Mouse (Mus musculus) stomach, embryonic 16.5 days (tissue): ENCODE data around the gene Nat9. TPM values are rescaled to one million over a fixed set of nuclear protein-coding genes. Genes with fewer than 3 reads are reported as not detected.

Experiments used
- ATAC-seq: fragments of 200-750 bp; cut with Nextera tagmentation; 2 replicates; pipeline ENCODE4 v1.8.0; 2017; ENCODE audit warnings: moderate number of reproducible peaks, moderate TSS enrichment; ENCODE audit not compliant: insufficient read depth, low FRiP score
- H3K27ac ChIP-seq: fragments of 300-500 bp; sonication (generic); 2 replicates; pipeline ENCODE4 v1.5.1; 2014; ENCODE audit warnings: low read length
- H3K27me3 ChIP-seq: fragments of 300-500 bp; sonication (generic); 2 replicates; pipeline ENCODE4 v1.6.1; 2014; ENCODE audit warnings: low read length, control low read depth, mixed read lengths; ENCODE audit not compliant: control insufficient read depth, insufficient read depth
- H3K36me3 ChIP-seq: fragments of 300-500 bp; sonication (generic); 2 replicates; pipeline ENCODE4 v1.6.1; 2014; ENCODE audit warnings: low read length; ENCODE audit not compliant: control insufficient read depth, insufficient read depth
- H3K4me1 ChIP-seq: fragments of 300-500 bp; sonication (generic); 2 replicates; pipeline ENCODE4 v1.6.1; 2014; ENCODE audit warnings: low read length, control low read depth, mixed read lengths; ENCODE audit not compliant: control insufficient read depth, insufficient read depth
- H3K4me2 ChIP-seq: fragments of 300-500 bp; sonication (generic); 2 replicates; pipeline ENCODE4 v1.6.1; 2014; ENCODE audit warnings: low read depth, low read length, mixed read lengths
- H3K4me3 ChIP-seq: fragments of 300-500 bp; sonication (generic); replicated peaks from 2 replicates; pipeline ENCODE4 v1.5.1; 2014; ENCODE audit warnings: mild to moderate bottlenecking, low read length
- H3K9ac ChIP-seq: fragments of 300-500 bp; sonication (generic); 2 replicates; pipeline ENCODE4 v1.6.1; 2014; ENCODE audit warnings: low read length
- H3K9me3 ChIP-seq: fragments of 300-500 bp; sonication (generic); replicated peaks from 2 replicates; pipeline ENCODE4 v1.6.1; 2016; ENCODE audit warnings: low read length, control low read depth; ENCODE audit not compliant: control insufficient read depth
- WGBS: fragments of 180-500 bp; shearing (Covaris S2); extraction: QIAGEN DNeasy Blood & Tissue Kit; methylation state at CpG from one replicate; pipeline ENCODE4 v1.1.7; 2014; 5-methylcytosine and 5-hydroxymethylcytosine counted together
- polyA plus RNA-seq: library from polyadenylated mRNA; unstranded; fragments of >200 nt; fragmentation: Nextera tagmentation; extraction: Ambion mirVana; gene quantifications from 2 replicates; pipeline ENCODE4 v1.2.1, GENCODE M21; 2015

The Nat9 gene
- polyA plus RNA-seq, 1 experiment from 2014 or later = 21.8 TPM

DNA sequence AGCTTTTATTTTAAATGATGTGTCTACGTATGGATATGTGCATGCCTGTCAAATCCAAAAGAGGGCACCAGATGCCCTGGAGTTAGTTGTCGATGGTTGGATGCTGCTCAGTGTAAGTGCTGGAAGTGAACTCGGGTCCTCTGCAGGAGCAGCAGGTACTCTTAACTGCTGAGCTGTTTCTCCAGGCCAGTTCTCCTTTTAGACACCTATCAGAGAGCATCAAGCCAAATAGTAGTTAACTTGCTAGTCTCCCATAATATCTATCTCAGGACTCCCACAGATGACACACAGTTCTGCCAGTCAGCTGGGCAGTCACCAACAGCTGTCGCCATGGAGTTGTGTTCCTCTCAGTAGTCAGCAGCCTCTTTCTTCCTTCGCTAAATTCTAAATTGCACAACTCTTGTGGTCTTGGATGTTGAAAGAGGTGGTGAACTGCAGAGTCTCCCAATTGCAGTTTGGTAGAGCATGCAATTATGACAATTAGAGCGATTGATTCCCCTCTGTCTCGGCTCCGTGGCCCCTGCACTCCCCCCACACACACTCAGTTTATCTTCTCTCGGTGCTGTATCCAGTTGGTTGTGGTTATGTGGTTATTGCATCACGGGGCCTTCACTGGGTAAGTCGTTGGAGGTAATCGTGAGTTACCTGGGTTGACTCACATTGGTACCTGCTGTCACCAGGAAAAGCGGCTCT is 1.0 kb upstream of the Nat9 start:
- H3K27me3 ChIP-seq = no peaks in the 10 kb centered on the region
- H3K4me2 ChIP-seq = no peak overlapping the region; the same call in 1 of the 2 replicates
- WGBS = 83% methylated on average over 13 of the region's 13 CpGs
- no peaks in the 10 kb centered on the region for H3K36me3 ChIP-seq
- H3K9me3 ChIP-seq = no peaks in the 10 kb centered on the region
- ATAC-seq = no peak
- H3K4me1 ChIP-seq = peaks cover 11% of the 10 kb centered on the region
- no peak overlapping the region for H3K4me3 ChIP-seq
- H3K9ac ChIP-seq = no peak overlapping the region
- no peak overlapping the region for H3K27ac ChIP-seq

DNA sequence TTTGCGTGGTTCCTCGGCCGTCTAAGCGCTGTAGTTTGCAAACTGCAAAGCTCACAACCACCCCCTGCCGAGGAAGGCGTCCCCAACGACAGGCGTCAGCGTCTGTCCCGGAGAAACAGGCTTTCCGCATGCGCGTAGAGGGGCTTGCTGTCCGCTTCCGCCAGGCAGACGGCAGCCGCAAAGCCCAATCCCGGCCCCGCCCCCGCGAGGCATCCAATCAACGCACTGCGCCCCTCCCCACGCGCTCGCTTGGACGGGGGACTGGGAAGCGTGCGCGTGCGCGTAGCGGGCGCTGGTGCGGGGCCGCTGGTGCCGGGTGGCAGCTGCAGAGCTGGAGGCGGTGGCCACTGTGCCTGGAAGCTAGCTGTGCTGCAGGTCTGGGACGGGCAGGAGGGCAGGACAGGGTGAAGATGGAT is 427 bp downstream of the Nat9 start, which contains the start of gene Tmem104:
TSS of gene Tmem104 (plus strand) at position 264 of the 416 bp plus-strand sequence.
- Histone ChIP-seq H3K4me2 (peak within 1 kb of the TSS; percentile 97), H3K27me3 (no peaks in the 10 kb centered on the region), H3K27ac (peak within 1 kb of the TSS; percentile 84), H3K9me3 (no peaks in the 10 kb centered on the region), H3K9ac (peak within 1 kb of the TSS; percentile 85), H3K36me3 (no peaks in the 10 kb centered on the region), H3K4me3 (peak within 1 kb of the TSS; percentile 75), H3K4me1 (peaks cover 11% of the 10 kb centered on the region)
- ATAC-seq = peak; percentile 94
- under 1% methylated on average over 39 of the region's 39 CpGs for WGBS

DNA sequence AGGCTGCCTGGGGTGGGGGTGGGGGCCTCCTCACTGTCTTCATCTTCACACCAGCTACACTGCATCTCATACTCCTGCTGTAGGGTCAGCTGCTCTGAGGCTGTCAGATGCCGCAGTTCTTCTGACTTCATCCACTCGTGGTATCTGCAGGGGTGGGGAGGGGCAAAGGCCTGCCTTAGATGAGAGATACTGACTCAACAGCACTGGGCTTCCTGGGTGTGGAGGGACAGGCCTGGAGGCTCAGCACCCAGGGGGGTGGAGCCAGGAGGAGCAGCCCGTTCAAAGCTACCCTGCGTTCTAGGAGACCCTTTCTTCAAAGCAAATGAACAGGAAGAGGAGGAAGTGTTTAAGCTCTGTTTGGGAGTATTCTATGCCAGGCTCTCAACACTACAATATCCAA is 2.7 kb downstream of the Nat9 start:
- Histone ChIP-seq H3K4me3 (no peak overlapping the region), H3K4me1 (peaks cover 11% of the 10 kb centered on the region), H3K4me2 (no peak overlapping the region), H3K9ac (no peak overlapping the region; the same call in 1 of the 2 replicates), H3K27ac (no peak overlapping the region), H3K9me3 (no peaks in the 10 kb centered on the region), H3K27me3 (no peaks in the 10 kb centered on the region), H3K36me3 (no peaks in the 10 kb centered on the region)
- no peak for ATAC-seq
- 39% methylated on average over 4 of the region's 4 CpGs for WGBS

GRCm38 (mm10) chr11:115181913-115182638 is 5.6 kb downstream of the Nat9 start:
- ATAC-seq = no peak
- H3K4me2 ChIP-seq = no peak overlapping the region
- no peaks in the 10 kb centered on the region for H3K9me3 ChIP-seq
- H3K27me3 ChIP-seq = no peaks in the 10 kb centered on the region
- H3K27ac ChIP-seq = no peak overlapping the region
- H3K4me3 ChIP-seq = no peak overlapping the region
- H3K36me3 ChIP-seq = no peaks in the 10 kb centered on the region
- WGBS = 21% methylated on average over 12 of the region's 12 CpGs
- 0 out of 2 replicates have a peak overlapping the region, but pooled peaks have one; percentile 2 for H3K9ac ChIP-seq
- H3K4me1 ChIP-seq = peaks cover 24% of the 10 kb centered on the region

DNA sequence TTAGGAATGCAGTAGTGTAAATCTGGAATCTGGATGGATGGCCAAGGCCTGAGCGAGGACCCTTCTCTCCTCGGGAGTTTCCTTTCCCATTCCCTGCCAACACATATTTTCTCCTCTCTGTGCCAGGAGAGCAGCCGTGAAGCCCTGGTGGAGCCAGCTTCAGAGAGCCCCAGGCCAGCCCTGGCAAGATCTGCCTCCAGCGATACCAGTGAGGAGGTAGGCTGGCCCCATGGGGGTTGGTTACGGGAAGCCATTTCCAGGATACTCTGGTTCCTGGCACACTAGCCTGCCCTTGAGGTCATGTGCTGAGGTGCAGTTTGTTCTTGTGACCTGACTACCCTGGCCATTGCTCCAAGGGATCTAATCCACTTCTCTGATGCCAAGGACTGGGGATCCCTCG is 7.8 kb downstream of the Nat9 start:
- peaks cover 36% of the 10 kb centered on the region for H3K4me1 ChIP-seq

GRCm38 (mm10) chr11:115179191-115179590 is 8.5 kb downstream of the Nat9 start:
- H3K27me3 ChIP-seq = no peaks in the 10 kb centered on the region
- 50% methylated on average over 6 of the region's 6 CpGs for WGBS
- no peak overlapping the region for H3K4me2 ChIP-seq
- no peak overlapping the region for H3K4me3 ChIP-seq
- no peaks in the 10 kb centered on the region for H3K9me3 ChIP-seq
- H3K27ac ChIP-seq = peak overlapping the region; percentile 17; the same call in 1 of the 2 replicates
- H3K36me3 ChIP-seq = no peaks in the 10 kb centered on the region
- no peak overlapping the region for H3K9ac ChIP-seq
- H3K4me1 ChIP-seq = peaks cover 43% of the 10 kb centered on the region
- ATAC-seq = peak; percentile 17; the same call in 1 of the 2 replicates

More for the DNA sequence above, 7.8 kb downstream of the Nat9 start:
- H3K36me3 ChIP-seq = no peaks in the 10 kb centered on the region
- H3K27ac ChIP-seq = peak overlapping the region; percentile 9; the same call in 1 of the 2 replicates
- 64% methylated on average over 6 of the region's 6 CpGs for WGBS
- H3K4me2 ChIP-seq = no peak overlapping the region
- H3K9me3 ChIP-seq = no peaks in the 10 kb centered on the region
- no peaks in the 10 kb centered on the region for H3K27me3 ChIP-seq
- no peak overlapping the region for H3K9ac ChIP-seq
- H3K4me3 ChIP-seq = no peak overlapping the region
- no peak for ATAC-seq

- Histone ChIP-seq H3K36me3 (no peaks in the 10 kb centered on the region), H3K27ac (peak overlapping the region; percentile 17; the same call in 1 of the 2 replicates), H3K9ac (no peak overlapping the region), H3K4me2 (no peak overlapping the region), H3K4me3 (no peak overlapping the region), H3K27me3 (no peaks in the 10 kb centered on the region), H3K9me3 (no peaks in the 10 kb centered on the region), H3K4me1 (peaks cover 47% of the 10 kb centered on the region)
- no peak for ATAC-seq
- 50% methylated on average over 2 of the region's 2 CpGs for WGBS
Observed at GRCm38 (mm10) chr11:115178766-115179165, 8.9 kb downstream of the Nat9 start.

DNA sequence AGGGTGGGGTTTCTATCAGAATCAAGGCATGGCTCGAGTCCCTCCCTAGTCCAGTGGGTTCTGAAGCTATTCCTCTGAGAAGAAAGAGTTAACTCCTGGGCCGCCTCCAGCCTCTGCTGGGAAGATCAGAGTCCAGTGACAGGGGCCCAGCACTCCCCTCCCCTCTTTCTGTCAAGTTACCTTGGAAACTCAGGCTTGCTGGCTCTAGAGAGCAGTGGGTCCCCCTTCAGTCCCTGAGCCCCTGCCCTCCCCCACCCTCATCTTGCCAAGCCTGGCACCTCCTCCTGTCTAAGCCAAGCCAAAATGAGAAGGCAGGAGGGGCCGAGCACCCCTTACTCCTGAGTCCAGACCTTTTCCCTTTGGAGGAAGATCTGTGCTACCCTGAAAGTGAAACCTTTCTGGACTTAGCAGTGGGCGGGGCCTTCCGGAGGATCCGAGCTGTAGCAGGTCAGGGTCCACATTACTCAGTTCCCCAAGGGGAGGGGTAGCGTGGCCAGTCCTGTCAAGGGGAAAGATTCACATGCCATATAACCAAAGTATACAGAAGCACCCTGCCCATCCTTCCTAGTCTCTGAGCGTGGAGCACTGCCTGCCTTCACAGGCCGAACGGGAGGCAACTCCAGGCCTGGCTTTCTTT is 10.0 kb downstream of the Nat9 start:
- Histone ChIP-seq H3K9ac (peak overlapping the region; percentile 41), H3K4me3 (peak overlapping the region; percentile 17)
- ATAC-seq = peak; percentile 19

More for the DNA sequence above, 10.0 kb downstream of the Nat9 start:
- peaks cover 58% of the 10 kb centered on the region for H3K4me1 ChIP-seq
- no peaks in the 10 kb centered on the region for H3K36me3 ChIP-seq
- no peaks in the 10 kb centered on the region for H3K27me3 ChIP-seq
- peak overlapping the region; percentile 76 for H3K27ac ChIP-seq
- H3K4me2 ChIP-seq = peak overlapping the region; percentile 40
- 23% methylated on average over 10 of the region's 10 CpGs for WGBS
- H3K9me3 ChIP-seq = no peaks in the 10 kb centered on the region
